Mouse (Mus musculus): Measurements from ENCODE around the gene Fstl1. TPM values are rescaled to one million over a fixed set of nuclear protein-coding genes. Genes with fewer than 3 reads are reported as not detected.

Gene Fstl1
- total RNA-seq (2021): 120 and 144 TPM in 2 replicates
- long read RNA-seq, experiment 1, transcript Fstl1-201 (11 exons, 3,789 nt): major isoform, 130 of 151 reads
- long read RNA-seq, experiment 1, partial matches to known transcripts: 18 of 151 reads
- long read RNA-seq, experiment 1, other reads (novel, unspliced or antisense): 3 of 151 reads
- long read RNA-seq, experiment 2, transcript Fstl1-201 (11 exons, 3,789 nt): major isoform, 119 of 152 reads
- long read RNA-seq, experiment 2, partial matches to known transcripts: 29 of 152 reads
- long read RNA-seq, experiment 2, other reads (novel, unspliced or antisense): 4 of 152 reads

- DNase-seq: peak; percentile 68
Observed at GRCm38 (mm10) chr16:37776860-37777651, at the start of gene Fstl1. Fstl1 (plus strand) TSS chr16:37776873.

- peak; percentile 64 for DNase-seq
Observed at GRCm38 (mm10) chr16:37728674-37729073, 48.0 kb upstream of the Fstl1 start.

- DNase-seq: no peak
Observed at GRCm38 (mm10) chr16:37729381-37730150, 47.1 kb upstream of the Fstl1 start.

GRCm38 (mm10) chr16:37730293-37730835 is 46.3 kb upstream of the Fstl1 start:
- DNase-seq: no peak

- DNase-seq: no peak
Observed at GRCm38 (mm10) chr16:37731431-37731830, 45.2 kb upstream of the Fstl1 start.

GRCm38 (mm10) chr16:37732023-37732761 is 44.5 kb upstream of the Fstl1 start:
- DNase-seq: no peak

GRCm38 (mm10) chr16:37740076-37740475 is 36.6 kb upstream of the Fstl1 start:
- DNase-seq: peak; percentile 35

GRCm38 (mm10) chr16:37742266-37742665 is 34.4 kb upstream of the Fstl1 start:
- DNase-seq: no peak

GRCm38 (mm10) chr16:37752876-37753275 is 23.8 kb upstream of the Fstl1 start:
- DNase-seq: no peak

- DNase-seq: no peak
Observed at GRCm38 (mm10) chr16:37753809-37754208, 22.9 kb upstream of the Fstl1 start.

GRCm38 (mm10) chr16:37754483-37754882 is 22.2 kb upstream of the Fstl1 start:
- peak; percentile 35 for DNase-seq

GRCm38 (mm10) chr16:37757223-37757622 is 19.4 kb upstream of the Fstl1 start:
- no peak for DNase-seq

GRCm38 (mm10) chr16:37763797-37764196 is 12.9 kb upstream of the Fstl1 start:
- no peak for DNase-seq

- DNase-seq: no peak
Observed at GRCm38 (mm10) chr16:37776166-37776859, 360 bp upstream of the Fstl1 start.

- DNase-seq: no peak
Observed at GRCm38 (mm10) chr16:37777796-37778475, 1.3 kb downstream of the Fstl1 start.

GRCm38 (mm10) chr16:37778529-37778928 is 1.9 kb downstream of the Fstl1 start:
- DNase-seq: no peak

- no peak for DNase-seq
Observed at GRCm38 (mm10) chr16:37779651-37780280, 3.1 kb downstream of the Fstl1 start.

- no peak for DNase-seq
Observed at GRCm38 (mm10) chr16:37780386-37780785, 3.7 kb downstream of the Fstl1 start.

- DNase-seq: no peak
Observed at GRCm38 (mm10) chr16:37780911-37781310, 4.2 kb downstream of the Fstl1 start.

GRCm38 (mm10) chr16:37784526-37784925 is 7.9 kb downstream of the Fstl1 start:
- DNase-seq: no peak

Data from adrenal gland, postnatal 14 days (tissue).